Mouse (Mus musculus) c-Kit-positive CD71-negative TER-119-negative erythroid progenitor cells, embryonic 14.5 days (primary cell): ENCODE results near the gene Cap1.
"Not testable (repeated sequence)": the region's sequence is repeated elsewhere in the genome, so short reads cannot be mapped to it uniquely, and the experiment has no call there.

Source experiments
- DNase-seq: peaks from one replicate; pipeline ENCODE4 v3.0.0-alpha.2; 2013; ENCODE audit warnings: low read depth

Cap1 gene

DNA sequence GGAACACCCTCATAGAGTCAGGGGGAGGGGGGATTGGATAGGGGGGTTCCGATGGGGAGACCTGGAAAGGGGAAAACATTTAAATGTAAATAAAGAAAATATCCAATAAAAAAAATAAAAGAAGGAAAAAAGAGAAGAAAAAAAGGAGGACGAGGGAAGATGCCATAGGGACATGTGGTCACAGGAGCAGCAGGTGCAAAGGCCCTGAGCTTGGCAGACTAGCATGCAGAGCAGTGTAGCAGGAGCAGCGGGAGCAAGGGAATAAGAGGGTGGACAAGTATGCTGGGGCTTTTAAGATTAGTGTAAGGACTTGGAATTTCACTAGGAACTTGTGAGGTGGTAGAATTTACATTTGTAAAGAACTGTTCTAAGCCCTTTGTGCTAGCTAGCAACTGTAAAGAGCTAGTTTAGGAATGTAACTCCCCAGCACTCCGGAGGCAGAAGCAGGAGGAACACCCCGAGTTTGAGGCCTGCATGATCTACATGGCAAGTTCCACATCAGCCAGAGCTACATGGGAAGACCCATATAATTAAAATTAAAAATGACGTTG is 48.6 kb downstream of the Cap1 start:
- no peak for DNase-seq

DNA sequence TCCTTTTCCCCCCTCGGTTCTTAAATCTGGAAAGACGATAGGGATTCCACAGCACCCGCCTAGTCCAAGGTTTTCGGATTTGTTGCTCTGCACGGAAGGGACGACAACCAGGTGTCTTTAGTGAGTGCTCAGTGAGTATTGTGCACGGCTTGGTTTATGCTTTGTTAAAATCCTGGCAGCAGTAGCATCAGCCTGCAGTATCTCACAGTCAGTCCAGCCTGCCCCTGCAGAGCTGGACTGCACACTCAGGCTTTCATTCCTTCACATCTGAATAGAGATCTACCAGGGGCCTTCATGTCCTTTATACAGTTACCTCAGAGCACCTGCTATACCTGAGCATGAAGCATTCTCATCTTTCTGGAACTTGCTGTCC is 49.5 kb downstream of the Cap1 start:
- no peak for DNase-seq

DNA sequence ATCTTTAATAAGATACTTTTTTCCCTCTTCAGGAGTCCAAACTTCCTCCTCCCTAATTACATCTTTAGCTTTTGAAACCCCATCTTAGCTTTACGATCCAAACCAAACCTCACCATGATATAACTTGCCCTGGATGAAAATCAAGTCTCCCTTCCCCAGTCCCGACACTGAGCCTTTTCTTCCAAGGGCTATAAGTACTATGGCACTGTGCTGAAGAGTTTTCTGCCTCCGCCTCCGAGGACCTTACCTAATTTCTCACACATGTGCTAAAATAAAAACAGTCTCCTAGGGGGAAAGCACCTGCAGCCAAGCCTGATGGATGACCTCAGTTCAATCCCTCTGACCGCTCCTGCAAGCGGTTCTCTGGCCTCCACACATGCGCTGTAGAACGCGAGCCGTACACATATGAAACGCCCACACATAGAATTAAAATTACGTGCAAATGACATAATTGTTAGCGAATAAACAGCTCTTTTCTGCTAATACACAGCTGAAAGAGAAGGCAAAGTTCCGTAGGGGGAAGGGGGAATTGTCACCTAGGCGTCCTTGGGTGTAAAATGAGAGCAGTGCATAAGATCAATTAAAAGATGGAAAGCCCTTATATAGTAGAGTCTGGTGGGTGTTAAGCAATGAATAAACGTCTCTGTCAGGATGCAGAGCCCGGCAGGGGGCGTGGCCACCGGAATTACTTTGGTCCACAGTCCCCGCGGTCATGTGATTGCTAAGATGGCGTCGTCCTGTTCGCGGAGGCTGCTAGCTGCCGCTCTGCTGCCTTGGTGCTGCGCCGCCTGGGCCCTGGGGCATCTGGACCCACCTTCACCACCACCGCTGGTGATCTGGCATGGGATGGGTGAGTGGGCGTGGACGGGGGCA is 50.1 kb downstream of the Cap1 start, which contains the start of gene Ppt1:
Ppt1 (plus strand) TSS at position 713 of the 873 bp plus-strand sequence.
- DNase-seq = peak; percentile 83

DNA sequence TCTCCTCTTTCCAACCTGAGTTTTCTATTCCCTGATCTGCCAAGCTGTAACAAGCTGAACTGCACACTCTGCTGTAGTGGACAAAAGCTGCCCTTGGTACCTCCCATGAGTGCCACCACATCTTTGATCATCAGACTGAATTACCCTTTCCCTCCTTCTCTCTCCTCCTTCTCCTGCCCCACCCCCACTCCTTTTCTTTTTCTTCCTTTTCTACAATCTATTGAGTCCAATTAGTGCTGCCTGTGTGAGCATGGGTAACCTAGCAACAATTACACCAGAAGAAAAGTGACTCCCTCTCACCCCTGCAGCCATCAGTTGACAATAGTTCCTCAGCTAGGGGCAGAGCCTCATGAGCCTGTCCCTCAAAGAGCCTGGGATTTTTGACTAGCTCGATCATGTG is 54.0 kb downstream of the Cap1 start:
- DNase-seq = no peak

DNA sequence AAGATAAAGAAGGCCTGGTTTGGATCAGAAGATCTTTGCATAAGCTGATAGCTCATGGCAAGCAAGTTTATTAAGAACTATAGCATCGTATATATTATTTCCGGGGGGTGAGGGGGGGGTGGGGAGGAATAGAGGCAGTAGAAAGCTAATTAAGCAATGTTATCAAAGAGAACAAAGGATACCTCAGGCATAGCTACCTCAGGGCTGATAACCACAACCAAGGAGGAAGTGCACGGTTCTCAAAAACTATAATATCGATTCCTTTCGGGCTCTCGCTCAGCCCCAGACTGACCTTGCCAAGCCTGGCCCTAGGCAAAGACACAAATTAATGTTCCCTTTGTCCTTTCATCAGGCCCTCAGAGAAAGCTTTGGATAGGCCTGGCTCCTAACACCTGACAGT is 56.5 kb downstream of the Cap1 start:
- DNase-seq = no peak

DNA sequence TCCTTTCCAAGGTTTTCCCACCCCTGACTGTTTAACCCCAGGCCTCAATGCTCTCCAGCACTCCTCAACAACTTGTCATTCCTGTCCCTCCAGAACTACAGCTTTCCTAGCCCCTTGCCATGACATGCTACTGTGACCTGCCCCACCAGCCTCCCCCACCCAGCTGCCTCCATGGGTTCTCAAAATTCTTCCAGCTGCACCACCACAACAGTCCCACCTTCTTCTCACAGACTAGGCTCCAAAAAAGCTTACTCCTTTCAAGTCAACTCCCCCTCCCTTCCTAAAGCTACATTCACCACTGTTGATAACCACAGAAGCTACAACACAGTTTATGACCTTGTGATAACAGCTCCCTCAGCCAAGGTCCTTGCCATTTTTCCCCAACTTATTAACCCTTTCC is 58.2 kb downstream of the Cap1 start:
- DNase-seq = no peak

DNA sequence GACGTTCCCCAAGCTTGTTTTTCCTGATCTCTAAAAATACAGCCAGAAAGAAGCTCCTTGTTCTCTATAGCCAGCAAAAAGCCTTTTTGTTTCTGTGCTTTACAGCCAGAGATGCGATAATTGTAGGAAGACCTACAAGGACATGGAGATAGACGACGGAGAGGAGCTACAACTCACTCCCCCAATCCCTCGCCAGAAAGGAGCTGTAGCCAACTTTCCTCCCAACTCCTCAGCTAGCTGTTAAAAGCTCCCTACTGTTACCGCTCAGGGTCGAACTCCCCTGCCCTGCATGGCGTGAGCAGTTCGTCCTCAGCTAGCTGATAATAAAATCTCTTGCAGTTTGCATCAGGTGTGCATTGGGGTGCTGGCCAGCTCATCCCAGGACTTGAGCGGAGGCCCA is 64.9 kb downstream of the Cap1 start:
- DNase-seq = not testable (repeated sequence)

DNA sequence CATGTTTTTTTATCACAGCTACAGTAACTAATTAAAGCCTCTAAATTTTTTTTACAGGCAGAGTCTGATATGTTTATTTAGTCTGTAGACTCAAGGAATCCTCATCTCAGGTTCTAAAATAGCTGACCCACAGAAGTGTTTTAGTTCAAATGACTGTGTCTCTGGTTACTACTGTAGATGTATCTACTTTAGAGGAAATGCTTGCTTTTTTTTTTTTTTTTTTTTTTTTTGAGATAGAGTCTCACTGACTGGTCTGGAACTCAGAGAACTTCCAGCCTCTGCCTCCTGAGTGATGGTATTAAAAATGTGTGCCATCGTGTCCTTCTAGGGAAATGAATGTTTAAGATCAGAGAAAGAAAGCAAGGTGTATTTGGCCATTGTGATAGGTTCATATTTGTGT is 69.7 kb downstream of the Cap1 start:
- no peak for DNase-seq

DNA sequence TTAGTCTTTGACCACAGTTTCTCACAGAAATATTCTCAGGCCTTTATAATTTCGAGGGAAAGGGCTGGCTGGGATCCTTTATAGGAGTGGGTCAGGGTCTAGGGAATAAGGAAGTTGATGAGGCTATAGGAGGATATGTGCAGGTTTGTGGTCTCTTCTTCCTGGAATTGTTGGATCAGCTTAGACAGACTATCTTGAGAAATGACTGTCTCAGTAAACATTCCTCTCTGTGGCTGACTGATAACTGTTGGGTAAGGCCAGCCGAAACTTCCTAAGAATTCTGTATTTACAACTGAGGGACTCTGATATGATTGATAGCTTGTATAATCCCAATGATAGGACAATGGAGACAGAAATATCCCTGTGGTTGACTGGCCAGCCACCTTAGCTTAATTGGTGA is 74.0 kb downstream of the Cap1 start:
- DNase-seq = no peak

DNA sequence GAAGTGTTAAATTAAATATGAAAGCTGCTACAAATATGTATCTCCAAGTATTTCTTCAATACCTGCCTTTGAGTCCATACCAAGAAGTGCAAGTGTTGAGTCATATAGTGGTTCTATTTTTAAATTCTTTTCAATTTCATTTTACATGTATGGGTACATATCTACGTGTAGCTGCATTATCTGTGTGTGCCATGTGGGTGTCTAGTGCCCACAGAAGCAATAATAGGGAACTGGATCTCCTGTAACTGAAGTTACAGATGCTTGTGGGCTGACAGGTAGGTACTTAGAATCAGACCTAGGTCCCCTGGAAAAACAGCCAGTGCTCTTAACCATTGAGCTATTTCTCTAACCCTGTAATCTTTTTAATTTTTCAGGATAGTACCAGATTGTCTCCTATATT is 74.7 kb downstream of the Cap1 start:
- DNase-seq = no peak
